Mouse (Mus musculus) inflammation-experienced regulatory T-cells, adult 16 weeks (primary cell): ENCODE results near the gene Slc16a7. TPM values are rescaled to one million over a fixed set of nuclear protein-coding genes. Genes with fewer than 3 reads are reported as not detected.

Experiments used
- polyA plus RNA-seq: library from polyadenylated mRNA; unstranded; fragments of 100-300 nt; shearing (Covaris generic); gene quantifications from one replicate; pipeline ENCODE4 v1.2.1, GENCODE M21; 2017

Gene Slc16a7
- 0.20 TPM for polyA plus RNA-seq

DNA sequence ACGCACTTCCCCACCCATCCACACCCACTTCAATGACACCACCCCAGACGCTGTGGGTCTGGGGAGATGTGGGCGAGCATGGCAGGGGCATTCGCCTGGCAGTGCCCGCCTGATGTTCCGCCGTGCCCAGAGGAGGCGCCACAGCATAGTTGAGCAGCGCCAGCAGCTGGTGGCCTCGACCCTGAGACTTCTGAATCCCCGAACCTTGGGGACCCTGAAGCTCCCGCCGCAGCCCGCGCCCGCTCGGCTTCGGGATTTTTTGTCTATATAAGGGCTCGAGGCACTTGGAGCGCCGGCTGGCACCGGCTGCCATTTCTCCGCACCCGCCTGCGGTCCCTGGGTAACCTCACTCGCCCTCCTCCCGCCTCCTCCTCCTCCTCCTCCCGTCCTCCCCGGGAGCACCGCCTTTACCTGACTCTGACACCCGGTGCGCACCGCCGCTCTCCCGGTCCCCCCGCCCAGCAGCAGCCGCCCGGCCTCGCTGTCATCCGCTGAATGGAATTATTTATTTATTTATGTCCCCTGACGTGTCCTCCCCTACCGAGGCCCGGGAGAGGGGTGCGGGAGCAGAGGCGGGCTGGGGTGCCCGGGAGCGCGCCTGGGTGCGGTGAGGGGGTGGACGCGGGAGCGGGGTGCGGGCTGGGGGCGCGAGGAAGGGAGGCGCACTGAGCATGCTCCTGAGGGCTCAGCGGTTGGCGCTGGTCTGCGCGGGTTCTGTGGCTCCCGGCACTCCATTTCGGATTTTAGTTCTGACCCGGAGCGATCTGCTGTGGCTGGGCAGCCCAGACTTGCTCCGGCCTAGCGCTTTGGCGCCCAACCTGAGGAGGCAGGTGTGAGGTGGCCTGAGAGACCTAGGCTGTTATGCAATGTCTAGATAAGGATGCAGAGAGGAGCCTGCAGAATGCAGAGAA lies at the start of gene Slc16a7:
Slc16a7 (minus strand) TSS at position 590 of the 911 bp plus-strand sequence.

